Mouse (Mus musculus): ENCODE measurements at regions not wholly inside any gene's neighbourhood (a gene's known extent, or its start where the extent isn't known, plus 50 kb on each side); places are given as distances from the start of the nearest gene placed in this dataset.
"Not testable (repeated sequence)": the region's sequence is repeated elsewhere in the genome, so short reads cannot be mapped to it uniquely, and the experiment has no call there.

- H3K27me3 ChIP-seq (ENCODE audit: control insufficient read depth, insufficient read depth, insufficient read length); H3K79me2 ChIP-seq (ENCODE audit: control insufficient read depth, insufficient read depth); H3K79me3 ChIP-seq (ENCODE audit: low read depth); H3K36me3 ChIP-seq (ENCODE audit: control insufficient read depth, insufficient read depth); H3K4me3 ChIP-seq (ENCODE audit: insufficient read depth, poor library complexity, severe bottlenecking); H3ac ChIP-seq (ENCODE audit: control insufficient read depth, insufficient read length, low read depth): not testable (repeated sequence)
Measured at GRCm38 (mm10) chr10:22556401-22556800, 88.4 kb upstream of the Slc2a12 start.

- not testable (repeated sequence) for H3K79me3 ChIP-seq (ENCODE audit: low read depth)
Measured at GRCm38 (mm10) chr10:22569250-22570010, 75.4 kb upstream of the Slc2a12 start.

DNA sequence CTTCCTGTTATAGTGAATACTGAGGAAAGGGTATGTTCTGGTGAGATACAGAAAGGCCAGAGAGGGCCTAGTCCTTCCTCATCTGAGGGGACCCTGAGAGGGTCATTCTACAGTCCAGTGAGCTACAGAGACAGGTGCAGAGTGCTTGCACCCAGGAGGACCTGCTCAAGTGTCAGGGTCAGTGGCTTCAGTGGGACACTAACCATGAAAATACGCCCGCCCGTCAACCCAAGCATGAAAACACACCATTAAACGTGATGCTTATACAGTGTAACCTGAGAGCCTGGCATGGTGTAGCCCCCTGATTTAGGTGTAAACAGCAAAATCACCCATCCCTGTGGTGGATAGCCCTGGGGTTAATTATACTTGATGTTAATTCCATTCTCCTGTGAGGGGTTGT, 70.8 kb upstream of the Slc2a12 start:
- H3K79me3 ChIP-seq (ENCODE audit: low read depth); H3ac ChIP-seq (ENCODE audit: control insufficient read depth, insufficient read length, low read depth); H3K79me2 ChIP-seq (ENCODE audit: control insufficient read depth, insufficient read depth); H3K36me3 ChIP-seq (ENCODE audit: control insufficient read depth, insufficient read depth); H3K4me3 ChIP-seq (ENCODE audit: insufficient read depth, poor library complexity, severe bottlenecking); H3K27me3 ChIP-seq (ENCODE audit: control insufficient read depth, insufficient read depth, insufficient read length): not testable (repeated sequence)

More at GRCm38 (mm10) chr10:22569250-22570010, 75.4 kb upstream of the Slc2a12 start:
- not testable (repeated sequence) for H3K27me3 ChIP-seq (ENCODE audit: control insufficient read depth, insufficient read depth, insufficient read length); H3K4me3 ChIP-seq (ENCODE audit: insufficient read depth, poor library complexity, severe bottlenecking); H3K36me3 ChIP-seq (ENCODE audit: control insufficient read depth, insufficient read depth); H3K79me2 ChIP-seq (ENCODE audit: control insufficient read depth, insufficient read depth); H3ac ChIP-seq (ENCODE audit: control insufficient read depth, insufficient read length, low read depth)

- not testable (repeated sequence) for H3K79me3 ChIP-seq (ENCODE audit: low read depth); H3K79me2 ChIP-seq (ENCODE audit: control insufficient read depth, insufficient read depth); H3K36me3 ChIP-seq (ENCODE audit: control insufficient read depth, insufficient read depth); H3K27me3 ChIP-seq (ENCODE audit: control insufficient read depth, insufficient read depth, insufficient read length); H3K4me3 ChIP-seq (ENCODE audit: insufficient read depth, poor library complexity, severe bottlenecking); H3ac ChIP-seq (ENCODE audit: control insufficient read depth, insufficient read length, low read depth)
- TF ChIP-seq CTCF (IDR thresholded peaks at IDR 0.05; ENCODE audit: control insufficient read depth, insufficient read depth, insufficient read length), result peak; percentile 44
Measured at GRCm38 (mm10) chr10:22579426-22579825, 65.4 kb upstream of the Slc2a12 start.

DNA sequence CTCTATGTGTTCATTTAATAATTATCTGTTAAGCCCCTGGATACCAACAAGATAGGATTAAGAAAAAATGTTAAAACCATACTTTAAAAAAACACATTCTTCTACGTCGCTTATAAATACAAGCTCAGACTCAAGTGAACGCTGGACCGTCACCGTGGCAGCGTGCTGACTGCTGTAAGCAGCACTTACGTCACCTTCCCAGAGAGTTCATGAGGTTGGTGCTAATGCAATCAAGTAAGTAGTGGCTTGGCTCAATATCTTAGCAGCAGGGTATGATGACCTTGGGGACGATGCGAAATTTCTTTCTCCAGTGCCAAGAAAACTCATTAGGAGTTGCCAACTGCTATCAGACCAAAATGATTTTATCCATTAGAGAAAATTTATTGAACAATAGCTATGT, 63.5 kb upstream of the Slc2a12 start:
- H3K4me3 ChIP-seq (ENCODE audit: insufficient read depth, poor library complexity, severe bottlenecking); H3ac ChIP-seq (ENCODE audit: control insufficient read depth, insufficient read length, low read depth); H3K27me3 ChIP-seq (ENCODE audit: control insufficient read depth, insufficient read depth, insufficient read length); H3K79me3 ChIP-seq (ENCODE audit: low read depth); H3K36me3 ChIP-seq (ENCODE audit: control insufficient read depth, insufficient read depth); H3K79me2 ChIP-seq (ENCODE audit: control insufficient read depth, insufficient read depth): not testable (repeated sequence)

DNA sequence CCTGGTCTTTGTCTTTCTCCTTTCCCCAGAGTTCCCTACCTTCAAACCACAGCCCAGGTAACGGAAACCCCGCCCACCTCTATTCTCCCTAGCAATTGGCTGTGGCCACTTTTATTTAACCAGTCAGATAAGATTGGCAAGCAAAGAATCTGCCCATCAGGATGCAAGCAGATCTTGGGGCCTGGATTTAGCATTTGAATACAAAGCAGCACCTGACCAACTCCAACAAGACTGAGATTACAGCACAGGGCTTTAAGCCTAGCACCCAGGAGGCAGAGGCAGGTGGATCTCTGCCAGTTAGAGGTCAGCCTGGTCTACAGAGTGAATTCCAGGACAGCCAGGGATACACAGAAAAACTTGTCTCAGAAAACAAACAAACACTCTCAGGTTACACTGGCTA, 61.5 kb upstream of the Slc2a12 start:
- not testable (repeated sequence) for H3ac ChIP-seq (ENCODE audit: control insufficient read depth, insufficient read length, low read depth); H3K27me3 ChIP-seq (ENCODE audit: control insufficient read depth, insufficient read depth, insufficient read length); H3K79me3 ChIP-seq (ENCODE audit: low read depth); H3K4me3 ChIP-seq (ENCODE audit: insufficient read depth, poor library complexity, severe bottlenecking); H3K36me3 ChIP-seq (ENCODE audit: control insufficient read depth, insufficient read depth); H3K79me2 ChIP-seq (ENCODE audit: control insufficient read depth, insufficient read depth)

DNA sequence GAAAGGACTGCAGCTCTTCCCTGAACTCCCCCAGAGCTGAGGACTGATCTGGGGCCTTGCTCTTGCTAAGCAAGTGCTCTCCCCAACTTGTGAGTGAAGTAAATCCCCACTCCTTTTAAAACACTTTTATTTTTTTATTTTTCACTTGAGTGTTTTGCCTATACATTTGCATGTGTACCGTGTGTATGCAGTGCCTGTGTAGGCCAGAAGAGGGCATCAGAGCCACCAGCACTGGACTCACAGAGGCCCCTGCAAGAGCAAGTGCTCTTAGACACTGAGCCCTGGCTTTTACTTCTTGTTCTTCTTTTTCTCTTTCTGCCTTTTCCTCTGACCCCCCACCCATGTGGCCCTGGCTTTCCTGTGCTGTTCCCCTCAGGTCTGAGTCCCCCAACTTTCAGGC, 56.2 kb upstream of the Slc2a12 start:
- H3K79me2 ChIP-seq (ENCODE audit: control insufficient read depth, insufficient read depth); H3K4me3 ChIP-seq (ENCODE audit: insufficient read depth, poor library complexity, severe bottlenecking); H3K36me3 ChIP-seq (ENCODE audit: control insufficient read depth, insufficient read depth); H3K79me3 ChIP-seq (ENCODE audit: low read depth); H3ac ChIP-seq (ENCODE audit: control insufficient read depth, insufficient read length, low read depth); H3K27me3 ChIP-seq (ENCODE audit: control insufficient read depth, insufficient read depth, insufficient read length): not testable (repeated sequence)

GRCm38 (mm10) chr10:22591664-22592063, 53.1 kb upstream of the Slc2a12 start:
- not testable (repeated sequence) for H3K27me3 ChIP-seq (ENCODE audit: control insufficient read depth, insufficient read depth, insufficient read length); H3K4me3 ChIP-seq (ENCODE audit: insufficient read depth, poor library complexity, severe bottlenecking); H3ac ChIP-seq (ENCODE audit: control insufficient read depth, insufficient read length, low read depth); H3K79me2 ChIP-seq (ENCODE audit: control insufficient read depth, insufficient read depth); H3K79me3 ChIP-seq (ENCODE audit: low read depth); H3K36me3 ChIP-seq (ENCODE audit: control insufficient read depth, insufficient read depth)

DNA sequence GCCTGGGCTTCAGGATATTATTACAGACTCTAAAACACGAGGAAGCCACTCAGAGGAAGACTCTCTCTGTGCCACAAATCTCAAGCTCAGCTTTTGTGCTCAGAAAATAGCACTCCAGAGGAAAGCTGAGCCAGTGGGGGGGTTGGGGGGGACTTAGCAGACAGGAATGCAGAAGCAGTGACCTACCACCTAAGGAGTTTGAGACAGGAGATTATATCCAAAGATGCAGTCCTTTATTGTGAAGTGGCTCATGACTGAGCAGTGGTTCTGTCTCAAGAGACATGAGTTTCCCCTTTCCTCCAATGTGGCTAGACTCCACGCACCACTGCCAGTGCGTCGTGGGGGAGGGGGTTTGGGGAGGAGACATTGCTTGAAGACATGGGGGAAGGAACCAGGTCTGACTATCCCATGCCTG, 52.6 kb upstream of the Slc2a12 start:
- not testable (repeated sequence) for H3K79me2 ChIP-seq (ENCODE audit: control insufficient read depth, insufficient read depth); H3K4me3 ChIP-seq (ENCODE audit: insufficient read depth, poor library complexity, severe bottlenecking); H3K79me3 ChIP-seq (ENCODE audit: low read depth); H3ac ChIP-seq (ENCODE audit: control insufficient read depth, insufficient read length, low read depth); H3K27me3 ChIP-seq (ENCODE audit: control insufficient read depth, insufficient read depth, insufficient read length); H3K36me3 ChIP-seq (ENCODE audit: control insufficient read depth, insufficient read depth)

- not testable (repeated sequence) for H3K79me2 ChIP-seq (ENCODE audit: control insufficient read depth, insufficient read depth); H3K27me3 ChIP-seq (ENCODE audit: control insufficient read depth, insufficient read depth, insufficient read length); H3K79me3 ChIP-seq (ENCODE audit: low read depth); H3K4me3 ChIP-seq (ENCODE audit: insufficient read depth, poor library complexity, severe bottlenecking); H3ac ChIP-seq (ENCODE audit: control insufficient read depth, insufficient read length, low read depth); H3K36me3 ChIP-seq (ENCODE audit: control insufficient read depth, insufficient read depth)
Measured at GRCm38 (mm10) chr10:22592752-22593151, 52.1 kb upstream of the Slc2a12 start.

All from C2C12 (cell line).